Mouse (Mus musculus): Measurements from ENCODE around the gene Tiam1.

- TF ChIP-seq POLR2A (IDR thresholded peaks at IDR 0.05; ENCODE audit: borderline replicate concordance, control insufficient read depth, low read depth, low read length) (no peak), CTCF (IDR thresholded peaks at IDR 0.05; ENCODE audit: control insufficient read depth, insufficient read depth, low read length) (no peak)
Measured at GRCm38 (mm10) chr16:89861531-89861930, 282.0 kb downstream of the Tiam1 start.
